Mouse (Mus musculus) embryo, embryonic 11 days (tissue): ENCODE measurements around the gene Gm3376.
"Not testable (repeated sequence)": the region's sequence is repeated elsewhere in the genome, so short reads cannot be mapped to it uniquely, and the experiment has no call there.

Experiments
- DNase-seq: peaks from one replicate; pipeline ENCODE4 v3.0.0-alpha.2; 2015

Gm3376 gene

DNA sequence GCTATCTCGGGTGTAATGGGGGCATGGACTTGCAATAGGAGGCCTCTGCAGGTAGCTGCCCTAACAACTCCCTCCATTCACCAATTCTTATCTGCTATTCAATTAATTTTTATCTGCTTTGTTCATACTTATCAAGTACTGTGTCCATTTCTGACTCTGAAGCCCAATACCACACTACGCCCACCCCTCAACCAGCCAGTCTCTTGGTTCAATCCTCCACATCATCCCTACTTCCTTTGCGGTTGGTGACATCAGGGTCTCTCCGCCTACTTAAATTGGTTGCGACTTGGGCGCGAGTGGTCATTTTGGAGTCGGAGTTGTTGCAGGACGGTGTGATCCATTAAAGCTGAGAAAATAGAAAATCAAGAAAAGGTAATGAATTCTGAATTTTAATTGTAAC is at the start of gene Gm3376:
Gene Gm3376 (plus strand): TSS at position 301 of the 400 bp plus-strand sequence.
- not testable (repeated sequence) for DNase-seq
